Mouse (Mus musculus): Measurements from ENCODE around the gene Olfr90.
A peak's percentile ranks its signal among the peaks of the same experiment; 100 is the strongest.

The Olfr90 gene

DNA sequence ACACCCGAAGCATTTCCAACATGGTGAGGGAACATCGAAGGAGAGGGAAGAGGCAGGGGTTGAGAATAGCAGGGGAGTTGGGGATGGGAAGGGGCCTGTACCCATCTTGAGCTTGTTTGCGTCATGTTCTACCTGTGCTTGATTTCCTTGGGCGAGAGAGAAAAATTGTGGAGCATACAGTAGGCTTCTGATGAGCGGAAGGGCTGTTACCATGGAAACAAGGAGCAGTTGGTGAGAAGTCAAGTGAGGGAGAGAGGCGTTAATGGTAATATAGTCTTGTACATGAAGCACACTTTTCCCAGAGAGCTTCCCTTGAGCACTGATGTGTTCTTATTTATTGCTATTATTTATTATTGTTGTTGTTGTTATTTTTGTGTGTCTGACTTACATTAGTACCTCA is 31.3 kb downstream of the Olfr90 start:
- DNase-seq: no peak

DNA sequence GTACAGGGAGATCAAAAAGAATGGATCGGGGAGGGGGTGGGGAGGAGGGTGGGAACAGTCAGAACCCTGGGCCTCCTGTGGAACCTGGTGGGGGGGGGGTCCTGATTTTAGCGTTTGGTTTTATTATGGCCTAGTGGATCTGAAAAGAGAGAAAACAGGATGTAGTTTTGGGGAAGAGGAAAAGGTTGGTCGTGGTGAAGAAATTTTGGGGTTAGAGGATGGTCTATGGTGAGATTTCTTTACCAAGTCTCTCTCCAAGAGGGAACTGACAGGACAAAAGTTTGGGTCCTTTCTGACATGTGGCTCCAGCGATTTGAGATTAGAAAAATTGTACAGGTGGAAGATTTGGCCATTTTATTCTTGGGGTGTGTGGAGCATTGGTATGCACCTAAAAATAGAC is 36.6 kb downstream of the Olfr90 start:
- DNase-seq: no peak

DNA sequence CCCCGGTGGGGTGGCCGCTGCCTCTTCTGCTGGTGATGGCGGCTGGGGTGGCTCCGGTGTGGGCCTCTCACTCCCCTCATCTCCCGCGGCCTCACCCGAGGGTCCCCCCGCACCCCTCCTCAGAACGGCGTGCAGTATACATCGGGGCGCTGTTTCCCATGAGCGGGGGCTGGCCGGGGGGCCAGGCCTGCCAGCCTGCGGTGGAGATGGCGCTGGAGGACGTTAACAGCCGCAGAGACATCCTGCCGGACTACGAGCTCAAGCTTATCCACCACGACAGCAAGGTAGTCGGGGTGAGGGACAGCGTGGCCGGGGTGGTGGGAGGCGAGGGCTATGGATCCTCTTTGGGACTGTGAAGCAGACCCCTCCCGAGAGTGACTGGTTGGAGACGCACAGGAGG is 37.4 kb downstream of the Olfr90 start:
- peak in 1 of 2 experiments; percentile 5 for DNase-seq

DNA sequence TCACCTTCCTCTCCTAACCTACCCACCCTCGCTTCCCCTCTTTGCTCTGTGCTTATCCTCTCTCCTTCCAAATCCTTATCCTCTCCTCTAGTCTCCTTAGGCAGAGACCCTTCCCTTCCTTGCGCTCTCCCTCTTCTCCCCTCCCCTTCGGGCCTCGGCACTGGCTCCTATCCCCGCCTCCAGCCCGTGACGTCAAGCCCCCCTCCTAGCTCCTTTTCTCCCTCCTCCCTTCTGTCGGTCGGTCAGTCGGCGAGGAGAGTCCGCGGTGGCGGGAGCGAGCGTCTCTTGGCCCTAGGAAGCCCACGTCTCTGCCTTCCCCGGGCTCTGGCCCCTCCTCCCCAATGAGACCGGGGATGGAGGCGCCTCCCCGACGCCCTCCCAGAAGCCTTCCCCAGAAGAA is 37.9 kb downstream of the Olfr90 start:
- DNase-seq: peak; percentile 73 to 75

DNA sequence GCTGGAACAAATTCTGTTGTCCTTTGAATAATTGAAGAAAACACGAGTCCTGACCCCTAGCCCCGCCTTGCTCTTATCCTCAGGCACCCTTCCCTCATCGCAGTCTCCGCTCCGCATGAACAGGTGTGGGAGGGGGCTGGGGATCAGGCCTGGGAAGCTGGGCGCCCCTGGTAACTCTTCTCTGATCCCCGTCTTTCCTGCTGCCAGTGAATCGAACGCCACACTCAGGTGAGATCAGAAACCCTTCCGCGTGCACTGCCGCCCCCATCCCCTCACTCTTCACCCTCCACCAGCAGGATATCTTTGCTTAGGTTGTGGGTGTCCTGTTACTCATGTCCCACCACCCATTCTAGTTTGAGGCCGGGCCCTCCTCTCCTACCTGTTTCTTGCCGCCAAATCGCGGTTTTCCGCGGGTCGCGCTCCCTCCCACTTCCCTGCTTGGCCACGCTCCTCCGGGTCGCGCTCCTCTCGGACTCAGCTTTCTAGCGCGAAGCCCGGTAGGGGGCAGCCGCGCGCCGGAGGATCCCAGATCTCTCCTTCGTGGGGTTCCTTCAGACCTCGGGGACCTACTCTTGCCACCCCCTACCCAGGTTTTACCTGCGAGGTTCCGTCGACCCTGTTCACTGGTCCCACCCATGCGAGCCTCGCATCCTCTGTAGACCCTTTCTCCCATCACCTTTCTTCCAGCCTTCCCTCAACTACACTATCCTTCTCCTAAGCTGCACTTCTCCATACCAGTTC is 38.6 kb downstream of the Olfr90 start:
- peak; percentile 65 to 77 for DNase-seq

DNA sequence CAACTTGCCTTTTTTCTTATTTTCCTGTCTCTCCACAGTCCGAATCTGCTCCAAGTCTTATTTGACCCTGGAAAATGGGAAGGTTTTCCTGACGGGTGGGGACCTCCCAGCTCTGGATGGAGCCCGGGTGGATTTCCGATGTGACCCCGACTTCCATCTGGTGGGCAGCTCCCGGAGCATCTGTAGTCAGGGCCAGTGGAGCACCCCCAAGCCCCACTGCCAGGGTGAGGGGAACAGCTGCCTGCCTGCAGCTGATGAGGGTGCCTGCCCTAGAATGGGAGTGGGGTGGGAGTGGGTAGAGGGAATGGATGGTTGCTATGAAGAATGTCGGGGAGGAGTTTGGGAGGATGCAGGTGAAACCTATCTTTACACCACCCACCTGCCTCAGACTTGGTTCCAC is 39.9 kb downstream of the Olfr90 start:
- no peak for DNase-seq

DNA sequence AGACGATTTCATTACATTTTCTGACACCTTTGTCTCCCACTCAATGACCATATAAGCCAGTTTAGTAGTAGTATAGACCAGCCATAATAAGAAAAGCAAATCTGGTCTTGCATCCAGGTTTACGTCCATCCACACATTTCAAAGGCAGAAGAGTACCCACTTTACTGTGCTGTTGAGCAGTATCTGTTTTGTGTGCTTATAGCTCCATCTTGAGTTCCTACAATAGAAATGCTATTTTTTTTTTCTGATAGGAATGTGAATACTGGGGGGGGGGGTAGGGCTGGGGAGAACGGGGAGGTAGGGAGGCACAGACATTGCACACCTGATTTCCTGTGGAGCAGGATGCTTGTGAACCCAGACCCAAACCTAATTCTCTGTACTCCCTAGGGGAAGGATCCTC is 40.3 kb downstream of the Olfr90 start:
- DNase-seq: no peak

DNA sequence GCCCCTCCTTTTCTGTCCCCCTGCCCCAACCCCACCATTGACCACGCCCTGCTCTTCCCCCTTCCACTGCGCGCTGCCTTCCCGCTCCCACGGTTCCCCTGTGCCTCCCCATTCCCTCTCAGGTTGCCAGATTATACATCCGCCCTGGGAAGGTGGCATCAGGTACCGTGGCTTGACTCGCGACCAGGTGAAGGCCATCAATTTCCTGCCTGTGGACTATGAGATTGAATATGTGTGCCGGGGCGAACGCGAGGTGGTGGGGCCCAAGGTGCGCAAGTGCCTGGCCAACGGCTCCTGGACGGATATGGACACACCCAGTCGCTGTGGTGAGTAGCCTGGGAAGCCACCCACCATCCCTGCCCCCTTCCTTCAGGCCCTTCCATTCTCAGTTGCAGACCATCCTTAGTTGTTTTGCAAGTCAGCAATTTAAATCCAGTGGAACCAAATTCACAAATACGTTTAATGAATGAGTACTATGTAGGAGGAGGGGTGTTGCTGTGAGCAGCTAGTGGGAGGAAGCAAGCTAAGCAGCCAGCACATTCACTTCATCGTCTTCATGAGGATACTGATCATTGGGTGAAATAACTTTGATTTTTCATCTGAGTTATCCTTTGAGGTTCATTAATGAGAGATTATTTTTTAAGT is 40.8 kb downstream of the Olfr90 start:
- DNase-seq: no peak

DNA sequence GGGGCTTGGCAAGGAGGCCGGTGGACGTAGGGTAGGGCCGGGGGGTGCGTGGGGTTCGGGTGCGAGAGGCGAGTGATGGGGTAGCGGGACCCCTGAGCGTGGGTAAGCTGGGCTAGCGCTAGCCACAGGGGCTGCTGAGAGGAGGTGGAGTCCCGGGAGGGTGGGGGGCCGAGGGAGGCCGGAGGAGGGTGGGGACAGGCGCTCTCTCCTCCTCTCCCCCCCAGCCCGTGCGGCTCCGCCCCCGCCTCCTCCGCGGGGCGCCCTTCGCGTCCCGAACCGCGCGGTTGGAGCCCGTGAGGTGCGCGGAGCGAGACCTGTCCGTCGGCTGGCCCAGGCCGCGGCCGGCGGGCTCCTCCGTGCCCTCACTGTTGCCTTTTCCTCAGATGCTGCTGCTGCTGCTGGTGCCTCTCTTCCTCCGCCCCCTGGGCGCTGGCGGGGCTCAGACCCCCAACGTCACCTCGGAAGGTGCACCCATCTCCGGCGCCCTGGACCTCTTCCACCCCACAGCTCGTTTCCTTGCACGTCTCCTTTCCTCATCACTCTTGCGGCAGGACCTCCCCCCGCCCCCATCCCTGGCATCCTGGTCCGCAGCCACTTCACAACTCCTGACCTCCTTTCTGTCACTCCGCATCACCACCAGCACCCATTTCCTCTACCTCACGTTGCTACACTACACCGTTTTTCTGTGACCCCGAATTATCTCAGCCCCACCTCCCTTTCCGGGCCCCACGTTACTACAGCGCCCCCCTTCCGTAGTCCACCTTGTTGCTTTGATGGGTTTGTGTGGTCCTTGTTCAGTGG is 41.8 kb downstream of the Olfr90 start:
- peak; percentile 70 to 78 for DNase-seq

DNA sequence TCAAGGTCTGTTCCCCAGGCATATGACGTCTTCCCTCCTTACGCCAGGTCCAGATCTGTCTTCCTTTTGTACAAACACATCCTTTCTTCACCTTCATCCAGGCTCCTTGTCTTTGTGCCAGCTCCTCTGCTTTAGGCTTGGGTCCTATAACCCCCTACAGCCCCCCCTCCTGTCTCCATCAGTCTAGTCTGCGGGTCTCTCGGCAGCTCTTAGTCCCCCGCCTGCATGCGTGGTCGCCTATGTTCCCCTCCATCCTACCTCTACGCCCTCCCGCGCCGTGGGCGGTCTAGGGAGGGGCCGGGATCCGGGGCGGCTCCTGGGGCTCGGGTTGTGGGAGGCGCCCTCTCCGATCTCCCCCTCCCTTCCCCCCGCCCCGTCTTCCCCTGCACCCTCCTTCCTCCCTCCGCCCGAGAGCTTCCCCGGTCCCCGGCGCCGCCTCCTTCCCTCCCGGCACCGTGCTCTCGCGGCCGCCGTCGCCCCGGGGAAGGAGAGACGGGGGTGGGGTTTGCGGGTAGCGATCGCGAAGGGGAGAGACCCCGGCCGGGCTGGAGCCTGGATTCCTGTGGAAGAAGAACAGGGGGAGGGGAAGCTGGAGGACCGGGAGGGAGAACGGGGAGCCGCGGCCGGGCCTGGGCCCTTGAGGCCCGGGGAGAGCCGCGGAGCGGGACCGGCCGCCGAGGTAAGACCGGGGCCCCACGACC is 42.5 kb downstream of the Olfr90 start, which contains the start of gene Gabbr1:
Gene Gabbr1 (plus strand): TSS at position 356 of the 701 bp plus-strand sequence.
- peak; percentile 86 to 88 for DNase-seq

DNA sequence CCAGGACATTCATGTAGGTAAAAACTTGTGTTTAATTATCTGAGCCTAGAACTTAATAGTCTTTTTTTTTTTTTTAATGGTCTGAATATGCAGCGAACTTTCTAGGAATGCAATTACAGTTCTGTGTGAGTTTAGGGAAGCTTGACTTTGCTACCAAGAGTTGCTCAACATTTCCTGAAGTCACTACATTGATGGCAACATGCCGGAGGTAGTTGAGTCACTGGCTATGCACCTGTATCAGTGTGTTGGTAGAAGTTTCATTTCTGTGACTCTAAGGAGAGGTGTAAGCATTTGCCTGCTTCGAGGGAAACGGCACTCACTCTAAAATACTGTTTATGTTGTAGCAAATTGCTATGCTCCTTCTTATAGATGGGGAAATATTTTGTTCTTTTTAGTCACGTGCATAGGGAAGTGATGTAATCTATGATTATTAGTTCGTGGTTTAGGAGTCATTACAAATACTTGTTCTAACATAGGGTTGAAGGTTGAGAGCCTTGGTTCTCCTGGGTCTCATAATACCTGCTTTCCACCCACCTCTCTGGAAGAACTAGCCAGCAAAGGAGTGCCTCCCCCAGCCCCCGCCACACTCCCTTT is 43.6 kb downstream of the Olfr90 start:
- no peak for DNase-seq

DNA sequence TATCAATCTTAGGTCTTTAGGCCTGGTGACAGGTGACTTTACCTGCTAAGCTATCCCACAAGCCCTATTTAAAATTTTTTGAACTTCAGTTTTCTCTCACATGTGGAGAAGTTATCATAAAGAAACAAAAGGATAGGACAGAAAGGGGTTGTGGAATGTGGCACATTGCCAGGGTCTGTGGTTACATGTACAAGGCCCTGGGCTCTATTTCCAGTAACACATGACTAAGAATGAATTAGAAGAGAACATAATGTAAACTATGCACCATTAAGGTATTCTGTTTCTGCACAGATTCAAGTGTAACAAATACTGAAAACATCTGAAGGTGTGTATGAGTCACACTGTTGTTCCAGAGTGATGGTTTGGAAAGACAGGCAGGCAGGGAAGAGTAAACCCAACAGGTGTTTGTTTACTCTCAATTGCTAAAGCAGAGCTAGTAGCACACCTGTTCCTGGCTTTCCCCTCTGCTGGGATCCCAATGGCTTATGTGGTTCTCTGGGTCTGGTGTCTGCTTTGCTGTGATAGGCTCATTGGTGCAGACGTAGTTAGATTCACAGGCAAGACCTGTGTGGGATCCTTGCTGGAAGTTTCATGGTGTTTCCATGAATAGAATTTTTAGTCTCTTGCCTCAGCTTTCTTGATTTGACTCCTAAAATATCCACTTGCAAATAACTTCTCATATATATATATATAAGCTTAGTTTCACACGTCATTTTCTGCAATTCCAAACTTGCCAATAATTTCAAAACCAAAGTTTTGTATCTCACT is 49.0 kb downstream of the Olfr90 start:
- DNase-seq: no peak

Measured in lung, postnatal 4 days (tissue).